Mouse (Mus musculus): ENCODE data around the gene Tnni2. TPM values are rescaled to one million over a fixed set of nuclear protein-coding genes. Genes with fewer than 3 reads are reported as not detected.

Gene Tnni2
- polyA plus RNA-seq, 1 experiment from 2014 or later, result 0.73 TPM

Other genes with a start within 250 kb of the Tnni2 start
- not detected in 2 replicates for gene Krtap5-3, start 240.4 kb upstream of the Tnni2 start, polyA plus RNA-seq (2015; fragmentation: Nextera tagmentation; extraction: Ambion mirVana)
- not detected in 2 replicates for gene Gm7579, start 229.9 kb upstream of the Tnni2 start, polyA plus RNA-seq (2015; fragmentation: Nextera tagmentation; extraction: Ambion mirVana)
- gene Krtap5-5, start 211.8 kb upstream of the Tnni2 start, polyA plus RNA-seq (2015; fragmentation: Nextera tagmentation; extraction: Ambion mirVana), result not detected in 2 replicates
- not detected in 2 replicates for gene Gm40460, start 200.7 kb upstream of the Tnni2 start, polyA plus RNA-seq (2015; fragmentation: Nextera tagmentation; extraction: Ambion mirVana)
- not detected in 2 replicates for gene Gm2431, start 183.5 kb upstream of the Tnni2 start, polyA plus RNA-seq (2015; fragmentation: Nextera tagmentation; extraction: Ambion mirVana)
- gene Gm4559, start 167.4 kb upstream of the Tnni2 start, polyA plus RNA-seq (2015; fragmentation: Nextera tagmentation; extraction: Ambion mirVana), result not detected in 2 replicates
- not detected in 2 replicates for gene Krtap5-1, start 144.7 kb upstream of the Tnni2 start, polyA plus RNA-seq (2015; fragmentation: Nextera tagmentation; extraction: Ambion mirVana)
- gene Krtap5-4, start 138.3 kb upstream of the Tnni2 start, polyA plus RNA-seq (2015; fragmentation: Nextera tagmentation; extraction: Ambion mirVana), result not detected in 2 replicates
- gene Ifitm10, start 68.1 kb upstream of the Tnni2 start, polyA plus RNA-seq (2015; fragmentation: Nextera tagmentation; extraction: Ambion mirVana), result 2.4 and 3.1 TPM in 2 replicates
- 1.0 and 3.0 TPM in 2 replicates for gene Gm49369, start 59.1 kb upstream of the Tnni2 start, polyA plus RNA-seq (2015; fragmentation: Nextera tagmentation; extraction: Ambion mirVana)
- 195 and 218 TPM in 2 replicates for gene Ctsd, start 53.8 kb upstream of the Tnni2 start, polyA plus RNA-seq (2015; fragmentation: Nextera tagmentation; extraction: Ambion mirVana)
- not detected in 2 replicates for gene Syt8, start 7.0 kb upstream of the Tnni2 start, polyA plus RNA-seq (2015; fragmentation: Nextera tagmentation; extraction: Ambion mirVana)
- 3.6 and 4.2 TPM in 2 replicates for gene Lsp1, start 19.0 kb downstream of the Tnni2 start, polyA plus RNA-seq (2015; fragmentation: Nextera tagmentation; extraction: Ambion mirVana)
- gene Tnnt3, start 57.0 kb downstream of the Tnni2 start, polyA plus RNA-seq (2015; fragmentation: Nextera tagmentation; extraction: Ambion mirVana), result 0.98 TPM in 1 of 2 replicates, not detected in the other
- 20.1 and 22.4 TPM in 2 replicates for gene Mrpl23, start 90.9 kb downstream of the Tnni2 start, polyA plus RNA-seq (2015; fragmentation: Nextera tagmentation; extraction: Ambion mirVana)
- gene Igf2, start 225.0 kb downstream of the Tnni2 start, polyA plus RNA-seq (2015; fragmentation: Nextera tagmentation; extraction: Ambion mirVana), result 60.0 and 64.7 TPM in 2 replicates
- gene Gm49394, start 228.1 kb downstream of the Tnni2 start, polyA plus RNA-seq (2015; fragmentation: Nextera tagmentation; extraction: Ambion mirVana), result 0.04 and 0.11 TPM in 2 replicates

Data from forebrain, embryonic 15.5 days (tissue).